Mouse (Mus musculus) thymus, adult 2 months (tissue): ENCODE results near the gene Tgfb2.

ENCODE experiments used
- CTCF ChIP-seq: fragments of 200-500 bp; IDR thresholded peaks from 2 replicates; pipeline ENCODE4 v1.5.1; 2012; ENCODE audit warnings: mild to moderate bottlenecking, control low read depth, low read length, moderate library complexity, borderline replicate concordance; ENCODE audit not compliant: control insufficient read depth, poor library complexity, insufficient read depth; ENCODE audit errors: extremely low read depth
- POLR2A ChIP-seq: fragments of 200-500 bp; IDR thresholded peaks from 2 replicates; pipeline ENCODE4 v1.6.1; 2012; ENCODE audit warnings: mild to moderate bottlenecking, low read length, control low read depth, moderate library complexity; ENCODE audit not compliant: control insufficient read depth, poor library complexity, insufficient read depth; ENCODE audit errors: extremely low read depth

- TF ChIP-seq POLR2A (no peak), CTCF (no peak)
Measured at GRCm38 (mm10) chr1:186682606-186683005, 23.2 kb downstream of the Tgfb2 start.
